In the genomic region with DNA sequence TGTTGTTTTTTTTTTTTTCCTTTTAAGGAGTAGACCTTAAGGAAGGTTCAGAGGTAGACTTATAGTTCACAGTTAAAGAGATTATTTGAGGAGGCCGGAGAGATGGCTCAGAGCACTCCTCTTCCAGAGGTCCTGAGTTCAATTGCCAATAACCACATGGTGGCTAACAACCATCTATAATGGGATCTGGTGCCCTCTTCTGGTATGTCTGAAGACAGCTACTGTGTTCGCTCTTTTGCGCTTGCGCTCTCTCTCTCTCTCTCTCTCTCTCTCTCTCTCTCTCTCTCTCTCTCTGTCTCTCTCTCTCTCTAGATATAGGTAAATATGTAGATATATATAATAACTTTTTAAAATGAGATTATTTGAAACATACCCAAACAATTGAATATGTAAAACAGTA, we compare ENCODE assay signal across 20 mouse cellular contexts. TPM values are rescaled to one million over a fixed set of nuclear protein-coding genes. Genes with fewer than 3 reads are reported as not detected.
DNase-seq lines count a peak whose midpoint lies in the region; ATAC-seq and TF ChIP-seq lines count a peak whose summit lies in the region.
"Had no signal": no experiment of that assay in that cellular context is flagged by ENCODE, and none has a peak within 500 bp of the region (broad histone marks: within the 10 kb centered on the region; RNA-seq: fewer than 3 reads in every experiment).

No protein-coding gene starts in this region.

- no peak for ATAC-seq in lung, postnatal 0 days
- ATAC-seq: CD4-positive, CD25-positive, alpha-beta regulatory T cell, adult 4 months; forebrain, embryonic 13.5 days; intestine, embryonic 16.5 days had no signal

- no peaks in the 10 kb centered on the region for H3K9me3 ChIP-seq in lung, postnatal 0 days (ENCODE audit: low read length)
- H3K9me3 ChIP-seq: forebrain, embryonic 13.5 days; heart, embryonic 10.5 days; hindbrain, embryonic 15.5 days; liver, embryonic 13.5 days; neural tube, embryonic 15.5 days had no signal

- TF ChIP-seq POLR2A in kidney, adult 2 months (IDR thresholded peaks at IDR 0.05; ENCODE audit: low read depth, low read length) = no peak

- no peak overlapping the region for H3K27ac ChIP-seq in kidney, adult 2 months (ENCODE audit: insufficient read depth, low read depth, low read length)
- no peak overlapping the region for H3K27ac ChIP-seq in lung, postnatal 0 days (ENCODE audit: low read length)
- H3K27ac ChIP-seq: forebrain, embryonic 13.5 days; heart, embryonic 10.5 days; hindbrain, embryonic 15.5 days; liver, embryonic 13.5 days; neural tube, embryonic 15.5 days had no signal

- no peaks in the 10 kb centered on the region for H3K36me3 ChIP-seq in kidney, adult 2 months (ENCODE audit: control insufficient read depth, insufficient read depth, low read length)
- H3K36me3 ChIP-seq in lung, postnatal 0 days (ENCODE audit: insufficient read depth, low read length) = no peaks in the 10 kb centered on the region
- H3K36me3 ChIP-seq: heart, embryonic 10.5 days; hindbrain, embryonic 15.5 days; liver, embryonic 13.5 days; neural tube, embryonic 15.5 days had no signal

- TF ChIP-seq EP300 in lung, postnatal 0 days (IDR thresholded peaks at IDR 0.05) = no peak

- WGBS in kidney, adult 2 months = 96% methylated on average over 4 of the region's 4 CpGs
- 82% methylated on average over 4 of the region's 4 CpGs for WGBS in lung, postnatal 0 days

- no peak overlapping the region for H3K4me3 ChIP-seq in kidney, adult 2 months (ENCODE audit: insufficient read depth, low read depth, low read length)
- H3K4me3 ChIP-seq in lung, postnatal 0 days (ENCODE audit: low read depth, low read length) = no peak overlapping the region
- H3K4me3 ChIP-seq: forebrain, embryonic 13.5 days; heart, embryonic 10.5 days; hindbrain, embryonic 15.5 days; liver, embryonic 13.5 days; neural tube, embryonic 15.5 days had no signal

- DNase-seq in kidney, adult 2 months = no peak
- no peak for DNase-seq in kidney, adult 11 months
- no peak for DNase-seq in lung, postnatal 0 days (ENCODE audit: low spot score)
- DNase-seq in lung, postnatal 36 days = no peak
- peak; percentile 1 for DNase-seq in NIH3T3 (ENCODE audit: low read depth)
- DNase-seq in urinary bladder, adult 18-20 months (ENCODE audit: low spot score in 2 of 2) = no peak
- DNase-seq in left cerebral cortex, postnatal 36 days (ENCODE audit: low spot score in 2 of 2) = no peak
- DNase-seq: adrenal gland, postnatal 25 days; cerebellum, adult 8-10 months; liver, embryonic 13.5 days; right cerebral cortex, adult 18-20 months; right cerebral cortex, postnatal 4 days; thymus, postnatal 25 days had no signal

- H3K4me2 ChIP-seq in lung, postnatal 0 days (replicated peaks; ENCODE audit: low read depth, low read length) = no peak overlapping the region
- H3K4me2 ChIP-seq: forebrain, embryonic 13.5 days; hindbrain, embryonic 15.5 days; liver, embryonic 13.5 days; midbrain, embryonic 11.5 days; neural tube, embryonic 15.5 days had no signal

- peak; percentile 35 for TF ChIP-seq CTCF in kidney, adult 2 months (conservative IDR thresholded peaks at IDR 0.05; ENCODE audit: insufficient read depth, insufficient read length, low read depth, low read length)
- peak; percentile 35 for TF ChIP-seq CTCF in lung, postnatal 0 days (IDR thresholded peaks at IDR 0.05)

- H3K27me3 ChIP-seq in kidney, adult 2 months (replicated peaks; ENCODE audit: control insufficient read depth, insufficient read depth, low read length) = no peaks in the 10 kb centered on the region
- no peaks in the 10 kb centered on the region for H3K27me3 ChIP-seq in lung, postnatal 0 days (replicated peaks; ENCODE audit: insufficient read depth, low read length)
- H3K27me3 ChIP-seq: forebrain, embryonic 13.5 days; hindbrain, embryonic 15.5 days; liver, embryonic 13.5 days; neural tube, embryonic 15.5 days had no signal

- no peak overlapping the region for H3K9ac ChIP-seq in lung, postnatal 0 days (replicated peaks; ENCODE audit: low read depth)
- H3K9ac ChIP-seq: forebrain, embryonic 13.5 days; hindbrain, embryonic 15.5 days; liver, embryonic 13.5 days; neural tube, embryonic 15.5 days had no signal

- H3K4me1 ChIP-seq in kidney, adult 2 months (ENCODE audit: control insufficient read depth, insufficient read depth, low read length) = no peaks in the 10 kb centered on the region
- H3K4me1 ChIP-seq in lung, postnatal 0 days (ENCODE audit: insufficient read depth, low read depth, low read length) = no peaks in the 10 kb centered on the region
- H3K4me1 ChIP-seq: forebrain, embryonic 13.5 days; heart, embryonic 10.5 days; hindbrain, embryonic 15.5 days; liver, embryonic 13.5 days; neural tube, embryonic 15.5 days had no signal

- intact Hi-C loops in left cerebral cortex, postnatal 36 days (cut with DNase I) = no loop called here

RNA-seq across cellular contexts. Expression of a gene that starts 38.2 kb away (rescaled TPM):
- polyA plus RNA-seq in kidney, adult 2 months (2012; rRNA removed) = 0.08 and 0.09 TPM in 2 replicates
- polyA plus RNA-seq in lung, postnatal 0 days (2015; fragmentation: Nextera tagmentation; extraction: Ambion mirVana) = 0.37 and 0.48 TPM in 2 replicates
- total RNA-seq in left cerebral cortex, postnatal 36 days (2021) = 1 to 10 TPM; 3.3 to 4.1 TPM
